Comparison of ENCODE assay signal across 24 mouse cellular contexts in the genomic region with DNA sequence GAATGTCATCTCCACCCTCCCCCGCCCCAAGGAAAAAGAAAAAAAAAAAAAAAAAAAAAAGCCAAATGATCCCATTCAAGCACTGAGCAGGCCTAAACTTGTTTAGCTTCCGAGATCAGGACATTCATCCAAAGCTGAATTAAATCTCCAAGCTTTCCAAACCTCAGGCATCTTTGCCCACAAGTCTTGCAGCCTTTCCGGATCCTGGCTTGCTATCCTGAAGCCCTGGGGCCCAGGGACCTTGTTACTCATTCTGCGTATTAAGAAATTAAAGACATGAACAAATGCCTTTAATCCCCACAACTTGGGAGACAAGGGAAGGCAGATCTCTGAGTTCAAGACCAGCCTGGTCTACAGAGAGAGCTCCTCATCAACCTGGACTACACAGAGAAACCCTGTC. TPM values are rescaled to one million over a fixed set of nuclear protein-coding genes. Genes with fewer than 3 reads are reported as not detected.
DNase-seq lines count a peak whose midpoint lies in the region; ATAC-seq and TF ChIP-seq lines count a peak whose summit lies in the region.
"Had no signal": no experiment of that assay in that cellular context is flagged by ENCODE, and none has a peak within 500 bp of the region (broad histone marks: within the 10 kb centered on the region; RNA-seq: fewer than 3 reads in every experiment).

No protein-coding gene starts in this region.

- no peak for DNase-seq in limb, embryonic 10.5 days (ENCODE audit: low spot score)
- DNase-seq in fibroblast of lung, adult 2 months (ENCODE audit: low read depth): peak; percentile 39
- DNase-seq in layer of hippocampus, adult 8-10 months (ENCODE audit: low spot score in 2 of 2): no peak
- DNase-seq in lung, adult 2 months: no peak
- DNase-seq: cerebellum, adult 11-12 months; cerebellum, adult 9-11 months; embryo, embryonic 11 days; forebrain, postnatal 0 days; heart, postnatal 36 days; layer of hippocampus, postnatal 36 days; left cerebral cortex, postnatal 4 days; right cerebral cortex, postnatal 25 days; thymus, postnatal 14 days had no signal

- H3K36me3 ChIP-seq in forebrain, embryonic 13.5 days (ENCODE audit: poor library complexity, severe bottlenecking): peaks cover 53% of the 10 kb centered on the region
- H3K36me3 ChIP-seq in forebrain, embryonic 12.5 days (replicated peaks): peaks cover 46% of the 10 kb centered on the region
- peaks cover 46% of the 10 kb centered on the region for H3K36me3 ChIP-seq in limb, embryonic 13.5 days
- H3K36me3 ChIP-seq in limb, embryonic 10.5 days: peaks cover 85% of the 10 kb centered on the region
- H3K36me3 ChIP-seq: neural tube, embryonic 15.5 days had no signal

- H3K9ac ChIP-seq in forebrain, embryonic 13.5 days: no peak overlapping the region
- H3K9ac ChIP-seq in forebrain, embryonic 12.5 days: no peak overlapping the region
- no peak overlapping the region for H3K9ac ChIP-seq in limb, embryonic 13.5 days
- H3K9ac ChIP-seq: forebrain, postnatal 0 days; hindbrain, embryonic 14.5 days; kidney, embryonic 15.5 days; midbrain, embryonic 12.5 days; neural tube, embryonic 15.5 days; stomach, embryonic 15.5 days had no signal

- 94% methylated on average over 4 of the region's 4 CpGs for WGBS in forebrain, embryonic 13.5 days
- WGBS in forebrain, embryonic 12.5 days: 87% methylated on average over 4 of the region's 4 CpGs
- 83% methylated on average over 4 of the region's 4 CpGs for WGBS in limb, embryonic 13.5 days
- 93% methylated on average over 4 of the region's 4 CpGs for WGBS in limb, embryonic 10.5 days
- WGBS in lung, adult 2 months: 83% methylated on average over 4 of the region's 4 CpGs

- no peak overlapping the region for H3K4me3 ChIP-seq in forebrain, embryonic 13.5 days
- H3K4me3 ChIP-seq in forebrain, embryonic 12.5 days (replicated peaks): no peak overlapping the region
- H3K4me3 ChIP-seq in limb, embryonic 13.5 days: no peak overlapping the region
- no peak overlapping the region for H3K4me3 ChIP-seq in limb, embryonic 10.5 days
- H3K4me3 ChIP-seq in lung, adult 2 months (replicated peaks; ENCODE audit: extremely low read depth, low read depth, low read length): no peak overlapping the region
- H3K4me3 ChIP-seq: forebrain, embryonic 10.5 days; kidney, embryonic 15.5 days; megakaryocyte, embryonic 14.5 days; midbrain, embryonic 12.5 days; neural tube, embryonic 15.5 days; stomach, embryonic 15.5 days had no signal

- H3K4me2 ChIP-seq in forebrain, embryonic 13.5 days: no peak overlapping the region
- no peak overlapping the region for H3K4me2 ChIP-seq in forebrain, embryonic 12.5 days
- H3K4me2 ChIP-seq in limb, embryonic 13.5 days (replicated peaks): no peak overlapping the region
- H3K4me2 ChIP-seq: hindbrain, embryonic 14.5 days; kidney, embryonic 15.5 days; midbrain, embryonic 12.5 days; neural tube, embryonic 15.5 days; stomach, embryonic 15.5 days had no signal

- TF ChIP-seq POLR2A in lung, adult 2 months (IDR thresholded peaks at IDR 0.05; ENCODE audit: borderline replicate concordance, extremely low read depth, low read depth, low read length): no peak

- peaks cover 90% of the 10 kb centered on the region for H3K4me1 ChIP-seq in forebrain, embryonic 13.5 days
- peaks cover 65% of the 10 kb centered on the region for H3K4me1 ChIP-seq in forebrain, embryonic 12.5 days
- peaks cover 74% of the 10 kb centered on the region for H3K4me1 ChIP-seq in limb, embryonic 13.5 days
- H3K4me1 ChIP-seq in limb, embryonic 10.5 days: peaks cover 31% of the 10 kb centered on the region
- H3K4me1 ChIP-seq in lung, adult 2 months (ENCODE audit: control insufficient read depth, insufficient read depth, low read length): peaks cover 17% of the 10 kb centered on the region

- H3K9me3 ChIP-seq in forebrain, embryonic 13.5 days (replicated peaks): no peaks in the 10 kb centered on the region
- no peaks in the 10 kb centered on the region for H3K9me3 ChIP-seq in forebrain, embryonic 12.5 days
- H3K9me3 ChIP-seq in limb, embryonic 13.5 days: no peaks in the 10 kb centered on the region
- no peaks in the 10 kb centered on the region for H3K9me3 ChIP-seq in limb, embryonic 10.5 days (replicated peaks)
- H3K9me3 ChIP-seq: forebrain, embryonic 10.5 days; kidney, embryonic 15.5 days; megakaryocyte, embryonic 14.5 days; midbrain, embryonic 12.5 days; neural tube, embryonic 15.5 days; stomach, embryonic 15.5 days had no signal

- no peaks in the 10 kb centered on the region for H3K27me3 ChIP-seq in forebrain, embryonic 13.5 days
- no peaks in the 10 kb centered on the region for H3K27me3 ChIP-seq in forebrain, embryonic 12.5 days
- no peaks in the 10 kb centered on the region for H3K27me3 ChIP-seq in limb, embryonic 13.5 days
- H3K27me3 ChIP-seq in limb, embryonic 10.5 days (ENCODE audit: low read depth, poor library complexity, severe bottlenecking): no peaks in the 10 kb centered on the region
- H3K27me3 ChIP-seq: kidney, embryonic 15.5 days; megakaryocyte, embryonic 14.5 days; midbrain, embryonic 12.5 days; neural tube, embryonic 15.5 days; stomach, embryonic 15.5 days had no signal

- TF ChIP-seq CTCF in lung, adult 2 months (IDR thresholded peaks at IDR 0.05; ENCODE audit: insufficient read depth, low read length): no peak

- peak overlapping the region; percentile 20 for H3K27ac ChIP-seq in forebrain, embryonic 13.5 days
- H3K27ac ChIP-seq in forebrain, embryonic 12.5 days: no peak overlapping the region
- H3K27ac ChIP-seq in limb, embryonic 13.5 days: peak overlapping the region; percentile 23; the same call in 1 of the 2 replicates
- H3K27ac ChIP-seq in limb, embryonic 10.5 days: no peak overlapping the region
- H3K27ac ChIP-seq: forebrain, embryonic 10.5 days; hindbrain, embryonic 14.5 days; midbrain, embryonic 12.5 days; neural tube, embryonic 15.5 days; stomach, embryonic 15.5 days had no signal

- ATAC-seq in forebrain, embryonic 13.5 days: no peak
- ATAC-seq in forebrain, embryonic 12.5 days (ENCODE audit: low FRiP score): no peak
- no peak for ATAC-seq in limb, embryonic 13.5 days (ENCODE audit: low FRiP score, low read depth)
- ATAC-seq: forebrain, postnatal 0 days; lung, postnatal 0 days had no signal

RNA-seq across cellular contexts. Expression of a gene that starts 20.5 kb away (rescaled TPM):
- 34.7 and 35.9 TPM in 2 replicates for polyA plus RNA-seq in forebrain, embryonic 13.5 days (2015; fragmentation: Nextera tagmentation; extraction: Ambion mirVana)
- 56.8 and 64.6 TPM in 2 replicates for polyA plus RNA-seq in forebrain, embryonic 12.5 days (2016; fragmentation: Nextera tagmentation; extraction: Ambion mirVana)
- 37.4 and 37.7 TPM in 2 replicates for polyA plus RNA-seq in limb, embryonic 13.5 days (2015; fragmentation: Nextera tagmentation; extraction: Ambion mirVana)
- polyA plus RNA-seq in limb, embryonic 10.5 days (2016; fragmentation: Nextera tagmentation; extraction: Ambion mirVana): 24.7 and 39.0 TPM in 2 replicates
- total RNA-seq in layer of hippocampus, adult 8-10 months (2022): 100 to 1,000 TPM; 131 to 153 (median 136) TPM
- 60.1 and 87.1 TPM in 2 replicates for polyA plus RNA-seq in lung, adult 2 months (2012; rRNA removed)

Comparison
In these comparisons a context has a peak if more than half of its experiments do, and no peak if none do; other contexts are left out.
1. H3K27ac ChIP-seq: peak in forebrain, embryonic 13.5 days (single experiment) and limb, embryonic 13.5 days (single experiment); none in forebrain, embryonic 12.5 days (single experiment) and limb, embryonic 10.5 days (single experiment).